Mouse (Mus musculus) heart, embryonic 14.5 days (tissue): Measurements from ENCODE around the gene Atp6v1e2. TPM values are rescaled to one million over a fixed set of nuclear protein-coding genes. Genes with fewer than 3 reads are reported as not detected.

Experiments used
- ATAC-seq: fragments of 200-750 bp; cut with Nextera tagmentation; 2 replicates; pipeline ENCODE4 v1.8.0; 2017; ENCODE audit warnings: low read depth, moderate TSS enrichment; ENCODE audit not compliant: insufficient number of reproducible peaks, insufficient read depth, low FRiP score
- H3K27ac ChIP-seq, 2 experiments: fragments of 200-500 bp in 1 of 2; fragments of 300-500 bp in 1 of 2; sonication (generic) in 1 of 2; replicated peaks in 1 of 2; 2 replicates each; pipeline ENCODE4 v1.5.1; 2012 to 2014; ENCODE audit warnings: low read depth in 2 of 2, low read length in 2 of 2, control low read depth in 1 of 2, mild to moderate bottlenecking in 1 of 2, mixed read lengths in 1 of 2; ENCODE audit not compliant: control insufficient read depth in 1 of 2, insufficient read depth in 1 of 2
- H3K27me3 ChIP-seq: fragments of 300-500 bp; sonication (generic); 2 replicates; pipeline ENCODE4 v1.6.1; 2014; ENCODE audit warnings: mild to moderate bottlenecking, low read length, control low read depth; ENCODE audit not compliant: control insufficient read depth, insufficient read depth
- H3K36me3 ChIP-seq: fragments of 300-500 bp; sonication (generic); 2 replicates; pipeline ENCODE4 v1.6.1; 2014; ENCODE audit warnings: mild to moderate bottlenecking, control low read depth, low read length, mixed read lengths; ENCODE audit not compliant: control insufficient read depth, insufficient read depth
- H3K4me1 ChIP-seq, 2 experiments: fragments of 200-500 bp in 1 of 2; fragments of 300-500 bp in 1 of 2; sonication (generic) in 1 of 2; 2 replicates each; pipeline ENCODE4 v1.6.1; 2012 to 2014; ENCODE audit warnings: low read length in 2 of 2, control low read depth in 1 of 2, mixed read lengths in 1 of 2; ENCODE audit not compliant: control insufficient read depth in 2 of 2, insufficient read depth in 2 of 2
- H3K4me2 ChIP-seq: fragments of 300-500 bp; sonication (generic); 2 replicates; pipeline ENCODE4 v1.6.1; 2014; ENCODE audit warnings: mild to moderate bottlenecking, low read length
- H3K4me3 ChIP-seq, 2 experiments: fragments of 200-500 bp in 1 of 2; fragments of 300-500 bp in 1 of 2; sonication (generic) in 1 of 2; 2 replicates each; pipeline ENCODE4 v1.5.1; 2012 to 2014; ENCODE audit warnings: low read length in 2 of 2, mild to moderate bottlenecking in 2 of 2, control low read depth in 1 of 2, low read depth in 1 of 2, moderate library complexity in 1 of 2; ENCODE audit not compliant: control insufficient read depth in 1 of 2, insufficient read depth in 1 of 2
- H3K9ac ChIP-seq: fragments of 300-500 bp; sonication (generic); 2 replicates; pipeline ENCODE4 v1.6.1; 2014; ENCODE audit warnings: mild to moderate bottlenecking, low read length
- H3K9me3 ChIP-seq: fragments of 300-500 bp; sonication (generic); 2 replicates; pipeline ENCODE4 v1.6.1; 2016; ENCODE audit warnings: low read length, control low read depth; ENCODE audit not compliant: control insufficient read depth
- WGBS: fragments of 180-500 bp; shearing (Covaris S2); extraction: QIAGEN DNeasy Blood & Tissue Kit; methylation state at CpG from one replicate; pipeline ENCODE4 v1.1.7; 2014; 5-methylcytosine and 5-hydroxymethylcytosine counted together
- polyA plus RNA-seq: library from polyadenylated mRNA; unstranded; fragments of >200 nt; fragmentation: Nextera tagmentation; extraction: Ambion mirVana; gene quantifications from 2 replicates; pipeline ENCODE4 v1.2.1, GENCODE M21; 2014

Gene Atp6v1e2
- polyA plus RNA-seq, 1 experiment from 2014 or later, result not detected

GRCm38 (mm10) chr17:86981701-86982100 is 34.0 kb upstream of the Atp6v1e2 start:
- H3K9ac ChIP-seq, result no peak overlapping the region
- H3K4me2 ChIP-seq, result no peak overlapping the region
- ATAC-seq, result no peak
- peaks cover 7 to 23% of the 10 kb centered on the region in 2 experiments for H3K4me1 ChIP-seq
- no peaks in the 10 kb centered on the region for H3K9me3 ChIP-seq
- no peaks in the 10 kb centered on the region for H3K27me3 ChIP-seq
- peaks cover 63% of the 10 kb centered on the region for H3K36me3 ChIP-seq
- WGBS, result 94% methylated on average over 2 of the region's 2 CpGs
- H3K27ac ChIP-seq, result no peak overlapping the region
- H3K4me3 ChIP-seq, result no peak overlapping the region

GRCm38 (mm10) chr17:86981205-86981604 is 33.5 kb upstream of the Atp6v1e2 start:
- Histone ChIP-seq H3K36me3 (peaks cover 65% of the 10 kb centered on the region), H3K27ac (no peak overlapping the region), H3K27me3 (no peaks in the 10 kb centered on the region), H3K4me2 (no peak overlapping the region), H3K9me3 (no peaks in the 10 kb centered on the region), H3K4me3 (no peak overlapping the region), H3K4me1 (peaks cover 5 to 18% of the 10 kb centered on the region in 2 experiments), H3K9ac (no peak overlapping the region)
- WGBS, result 100% methylated on average over 1 of the region's 1 CpGs
- no peak for ATAC-seq

GRCm38 (mm10) chr17:86978496-86978895 is 30.8 kb upstream of the Atp6v1e2 start:
- no peak overlapping the region for H3K9ac ChIP-seq
- peaks cover 76% of the 10 kb centered on the region for H3K36me3 ChIP-seq
- H3K4me2 ChIP-seq, result no peak overlapping the region
- H3K4me1 ChIP-seq, result peaks cover 0 to 8% of the 10 kb centered on the region in 2 experiments; a peak in 1 of 4 replicates
- H3K27me3 ChIP-seq, result no peaks in the 10 kb centered on the region
- no peak overlapping the region for H3K4me3 ChIP-seq
- H3K27ac ChIP-seq, result no peak overlapping the region
- no peaks in the 10 kb centered on the region for H3K9me3 ChIP-seq
- ATAC-seq, result no peak
- 83% methylated on average over 6 of the region's 6 CpGs for WGBS

GRCm38 (mm10) chr17:86976387-86976786 is 28.7 kb upstream of the Atp6v1e2 start:
- H3K36me3 ChIP-seq, result peaks cover 81% of the 10 kb centered on the region
- no peaks in the 10 kb centered on the region for H3K27me3 ChIP-seq
- H3K4me1 ChIP-seq, result no peaks in the 10 kb centered on the region
- no peaks in the 10 kb centered on the region for H3K9me3 ChIP-seq
- H3K4me2 ChIP-seq, result no peak overlapping the region
- WGBS, result 65% methylated on average over 10 of the region's 10 CpGs
- H3K4me3 ChIP-seq, result no peak overlapping the region
- ATAC-seq, result no peak
- H3K27ac ChIP-seq, result no peak overlapping the region
- no peak overlapping the region for H3K9ac ChIP-seq

GRCm38 (mm10) chr17:86973097-86973496 is 25.4 kb upstream of the Atp6v1e2 start:
- Histone ChIP-seq H3K4me2 (no peak overlapping the region), H3K9me3 (no peaks in the 10 kb centered on the region), H3K4me1 (peaks cover 11 to 20% of the 10 kb centered on the region in 2 experiments), H3K27me3 (no peaks in the 10 kb centered on the region), H3K4me3 (no peak overlapping the region), H3K9ac (no peak overlapping the region), H3K27ac (no peak overlapping the region), H3K36me3 (peaks cover 77% of the 10 kb centered on the region)
- ATAC-seq, result no peak
- 83% methylated on average over 2 of the region's 2 CpGs for WGBS

GRCm38 (mm10) chr17:86971860-86972259 is 24.2 kb upstream of the Atp6v1e2 start:
- Histone ChIP-seq H3K4me3 (no peak overlapping the region), H3K36me3 (peaks cover 75% of the 10 kb centered on the region), H3K4me2 (no peak overlapping the region), H3K4me1 (peaks cover 23 to 32% of the 10 kb centered on the region in 2 experiments), H3K9ac (no peak overlapping the region), H3K27ac (no peak overlapping the region), H3K9me3 (no peaks in the 10 kb centered on the region), H3K27me3 (no peaks in the 10 kb centered on the region)
- 88% methylated on average over 7 of the region's 7 CpGs for WGBS
- ATAC-seq, result no peak

GRCm38 (mm10) chr17:86971036-86971435 is 23.3 kb upstream of the Atp6v1e2 start:
- Histone ChIP-seq H3K9ac (no peak overlapping the region), H3K36me3 (peaks cover 77% of the 10 kb centered on the region), H3K4me2 (no peak overlapping the region), H3K9me3 (no peaks in the 10 kb centered on the region), H3K27me3 (no peaks in the 10 kb centered on the region), H3K27ac (no peak overlapping the region), H3K4me3 (no peak overlapping the region), H3K4me1 (peaks cover 23 to 38% of the 10 kb centered on the region in 2 experiments)
- 79% methylated on average over 5 of the region's 5 CpGs for WGBS
- no peak for ATAC-seq

GRCm38 (mm10) chr17:86970026-86970750 is 22.5 kb upstream of the Atp6v1e2 start:
- H3K9me3 ChIP-seq, result no peaks in the 10 kb centered on the region
- peaks cover 75% of the 10 kb centered on the region for H3K36me3 ChIP-seq
- no peak overlapping the region for H3K9ac ChIP-seq
- H3K4me3 ChIP-seq, result no peak overlapping the region
- no peak overlapping the region for H3K4me2 ChIP-seq
- no peak for ATAC-seq
- WGBS, result 92% methylated on average over 15 of the region's 15 CpGs
- no peaks in the 10 kb centered on the region for H3K27me3 ChIP-seq
- no peak overlapping the region for H3K27ac ChIP-seq
- peaks cover 26 to 45% of the 10 kb centered on the region in 2 experiments for H3K4me1 ChIP-seq
